Mouse (Mus musculus) lung, embryonic 15.5 days (tissue): ENCODE data around the gene Hipk4. TPM values are rescaled to one million over a fixed set of nuclear protein-coding genes. Genes with fewer than 3 reads are reported as not detected.

Experiments
- ATAC-seq: fragments of 200-750 bp; cut with Nextera tagmentation; 2 replicates; pipeline ENCODE4 v1.8.0; 2017; ENCODE audit warnings: moderate number of reproducible peaks, borderline replicate concordance; ENCODE audit not compliant: low FRiP score, low TSS enrichment; ENCODE audit errors: extremely low read depth
- H3K27ac ChIP-seq: fragments of 300-500 bp; sonication (generic); 2 replicates; pipeline ENCODE4 v1.5.1; 2015; ENCODE audit warnings: moderate library complexity, mild to moderate bottlenecking, inconsistent platforms
- H3K27me3 ChIP-seq: fragments of 300-500 bp; sonication (generic); 2 replicates; pipeline ENCODE4 v1.6.1; 2015; ENCODE audit warnings: inconsistent platforms
- H3K36me3 ChIP-seq: fragments of 300-500 bp; sonication (generic); 2 replicates; pipeline ENCODE4 v1.6.1; 2015; ENCODE audit warnings: inconsistent platforms
- H3K4me1 ChIP-seq: fragments of 300-500 bp; sonication (generic); 2 replicates; pipeline ENCODE4 v1.6.1; 2015; ENCODE audit warnings: inconsistent platforms
- H3K4me2 ChIP-seq: fragments of 300-500 bp; sonication (generic); 2 replicates; pipeline ENCODE4 v1.6.1; 2015; ENCODE audit warnings: inconsistent platforms, mild to moderate bottlenecking, moderate library complexity
- H3K4me3 ChIP-seq: fragments of 300-500 bp; sonication (generic); 2 replicates; pipeline ENCODE4 v1.5.1; 2015; ENCODE audit warnings: mild to moderate bottlenecking, inconsistent platforms
- H3K9ac ChIP-seq: fragments of 300-500 bp; sonication (generic); 2 replicates; pipeline ENCODE4 v1.6.1; 2015; ENCODE audit warnings: inconsistent platforms
- H3K9me3 ChIP-seq: fragments of 300-500 bp; sonication (generic); 2 replicates; pipeline ENCODE4 v1.6.1; 2016; ENCODE audit warnings: inconsistent platforms
- WGBS: fragments of 180-500 bp; shearing (Covaris S2); methylation state at CpG from one replicate; pipeline ENCODE4 v1.1.7; 2015; 5-methylcytosine and 5-hydroxymethylcytosine counted together
- polyA plus RNA-seq: library from polyadenylated mRNA; unstranded; fragments of >200 nt; fragmentation: Nextera tagmentation; extraction: Ambion mirVana; gene quantifications from 2 replicates; pipeline ENCODE4 v1.2.1, GENCODE M21; 2015

The Hipk4 gene
- polyA plus RNA-seq, 1 experiment from 2014 or later: 0.92 TPM

- 91% methylated on average over 4 of the region's 4 CpGs for WGBS
- peaks cover 69% of the 10 kb centered on the region for H3K36me3 ChIP-seq
- no peak overlapping the region for H3K27ac ChIP-seq
- H3K27me3 ChIP-seq: no peaks in the 10 kb centered on the region
- no peaks in the 10 kb centered on the region for H3K4me1 ChIP-seq
- no peak overlapping the region for H3K9ac ChIP-seq
- H3K4me3 ChIP-seq: no peak overlapping the region
- no peak for ATAC-seq
- H3K4me2 ChIP-seq: no peak overlapping the region
- H3K9me3 ChIP-seq: no peaks in the 10 kb centered on the region
These were observed 49.1 kb downstream of the Hipk4 start for GRCm38 (mm10) chr7:27572133-27572532.

- H3K4me1 ChIP-seq: no peaks in the 10 kb centered on the region
- no peak overlapping the region for H3K4me3 ChIP-seq
- H3K9me3 ChIP-seq: no peaks in the 10 kb centered on the region
- 92% methylated on average over 14 of the region's 14 CpGs for WGBS
- no peak overlapping the region for H3K4me2 ChIP-seq
- H3K36me3 ChIP-seq: peaks cover 65% of the 10 kb centered on the region
- no peaks in the 10 kb centered on the region for H3K27me3 ChIP-seq
- no peak for ATAC-seq
- H3K9ac ChIP-seq: no peak overlapping the region
- no peak overlapping the region for H3K27ac ChIP-seq
These were observed 51.2 kb downstream of the Hipk4 start for GRCm38 (mm10) chr7:27574124-27574880.

- Histone ChIP-seq H3K4me3 (no peak overlapping the region), H3K36me3 (peaks cover 72% of the 10 kb centered on the region), H3K4me2 (no peak overlapping the region), H3K27me3 (no peaks in the 10 kb centered on the region), H3K27ac (no peak overlapping the region), H3K9me3 (no peaks in the 10 kb centered on the region), H3K9ac (no peak overlapping the region), H3K4me1 (no peaks in the 10 kb centered on the region)
- WGBS: 76% methylated on average over 6 of the region's 6 CpGs
- no peak for ATAC-seq
These were observed 53.8 kb downstream of the Hipk4 start for GRCm38 (mm10) chr7:27576914-27577313.

- no peak overlapping the region for H3K9ac ChIP-seq
- no peak overlapping the region for H3K4me3 ChIP-seq
- ATAC-seq: no peak
- H3K36me3 ChIP-seq: peaks cover 65% of the 10 kb centered on the region
- H3K4me2 ChIP-seq: no peak overlapping the region
- H3K27ac ChIP-seq: no peak overlapping the region
- H3K27me3 ChIP-seq: no peaks in the 10 kb centered on the region
- no peaks in the 10 kb centered on the region for H3K9me3 ChIP-seq
- H3K4me1 ChIP-seq: no peaks in the 10 kb centered on the region
- WGBS: 81% methylated on average over 6 of the region's 6 CpGs
These were observed 54.5 kb downstream of the Hipk4 start for GRCm38 (mm10) chr7:27577589-27577988.

- H3K4me3 ChIP-seq: no peak overlapping the region
- no peak overlapping the region for H3K27ac ChIP-seq
- H3K9me3 ChIP-seq: no peaks in the 10 kb centered on the region
- WGBS: 84% methylated on average over 7 of the region's 7 CpGs
- ATAC-seq: no peak
- peaks cover 64% of the 10 kb centered on the region for H3K36me3 ChIP-seq
- no peaks in the 10 kb centered on the region for H3K4me1 ChIP-seq
- no peak overlapping the region for H3K4me2 ChIP-seq
- H3K9ac ChIP-seq: no peak overlapping the region
- no peaks in the 10 kb centered on the region for H3K27me3 ChIP-seq
These were observed 55.4 kb downstream of the Hipk4 start for GRCm38 (mm10) chr7:27578465-27578864.

GRCm38 (mm10) chr7:27580380-27581174 lies 57.5 kb downstream of the Hipk4 start:
- H3K4me2 ChIP-seq: no peak overlapping the region
- no peaks in the 10 kb centered on the region for H3K27me3 ChIP-seq
- H3K9me3 ChIP-seq: no peaks in the 10 kb centered on the region
- no peak for ATAC-seq
- H3K4me3 ChIP-seq: no peak overlapping the region
- no peak overlapping the region for H3K27ac ChIP-seq
- peaks cover 55% of the 10 kb centered on the region for H3K36me3 ChIP-seq
- no peaks in the 10 kb centered on the region for H3K4me1 ChIP-seq
- 88% methylated on average over 14 of the region's 14 CpGs for WGBS
- H3K9ac ChIP-seq: no peak overlapping the region

Other genes with a start within 250 kb of the Hipk4 start
- gene Ltbp4, start 185.6 kb upstream of the Hipk4 start, polyA plus RNA-seq: 96.2 and 102 TPM in 2 replicates
- 48.3 and 51.4 TPM in 2 replicates for gene Shkbp1, start 167.2 kb upstream of the Hipk4 start, polyA plus RNA-seq
- 0.79 and 1.3 TPM in 2 replicates for gene Gm20479, start 165.8 kb upstream of the Hipk4 start, polyA plus RNA-seq
- gene Sptbn4, start 75.6 kb upstream of the Hipk4 start, polyA plus RNA-seq: 0.21 and 0.33 TPM in 2 replicates
- gene Blvrb, start 75.3 kb upstream of the Hipk4 start, polyA plus RNA-seq: 58.8 and 68.5 TPM in 2 replicates
- 28.6 and 31.1 TPM in 2 replicates for gene Sertad3, start 49.5 kb upstream of the Hipk4 start, polyA plus RNA-seq
- 48.5 and 49.6 TPM in 2 replicates for gene Sertad1, start 36.4 kb upstream of the Hipk4 start, polyA plus RNA-seq
- 7.2 and 8.7 TPM in 2 replicates for gene Prx, start 23.9 kb upstream of the Hipk4 start, polyA plus RNA-seq
- 74.8 and 78.3 TPM in 2 replicates for gene Pld3, start 30.0 kb downstream of the Hipk4 start, polyA plus RNA-seq
- gene 2310022A10Rik, start 30.0 kb downstream of the Hipk4 start, polyA plus RNA-seq: 24.0 and 24.8 TPM in 2 replicates
- 89.6 and 98.5 TPM in 2 replicates for gene Akt2, start 68.3 kb downstream of the Hipk4 start, polyA plus RNA-seq
- gene Ttc9b, start 130.6 kb downstream of the Hipk4 start, polyA plus RNA-seq: 0.09 and 0.60 TPM in 2 replicates
- gene Map3k10, start 151.3 kb downstream of the Hipk4 start, polyA plus RNA-seq: 6.9 and 7.6 TPM in 2 replicates
- 4.0 and 4.3 TPM in 2 replicates for gene Zfp607b, start 166.1 kb downstream of the Hipk4 start, polyA plus RNA-seq
- 33.8 and 38.9 TPM in 2 replicates for gene Zfp60, start 208.1 kb downstream of the Hipk4 start, polyA plus RNA-seq